Mouse (Mus musculus) ES-E14 (cell line): Measurements from ENCODE around the gene Lmtk3.

Source experiments
- CHD2 ChIP-seq: IDR thresholded peaks from 2 replicates; pipeline ENCODE4 v1.6.1; 2014; ENCODE audit warnings: mild to moderate bottlenecking, low read depth, low read length, inconsistent platforms
- HCFC1 ChIP-seq: IDR thresholded peaks from 2 replicates; pipeline ENCODE4 v1.6.1; 2012; ENCODE audit warnings: low read length, inconsistent platforms, borderline replicate concordance; ENCODE audit not compliant: insufficient read depth
- ZC3H11A ChIP-seq: IDR thresholded peaks from 2 replicates; pipeline ENCODE4 v1.6.1; 2012; ENCODE audit warnings: low read depth, mild to moderate bottlenecking, inconsistent platforms, low read length, borderline replicate concordance
- ZNF384 ChIP-seq: IDR thresholded peaks from 2 replicates; pipeline ENCODE4 v1.6.1; 2012; ENCODE audit warnings: low read depth, low read length, inconsistent platforms

GRCm38 (mm10) chr7:45791756-45792490, 8.4 kb downstream of the Lmtk3 start:
- TF ChIP-seq CHD2 (no peak), ZC3H11A (no peak), HCFC1 (no peak), ZNF384 (no peak)
